Mouse (Mus musculus) hindbrain, embryonic 14.5 days (tissue): ENCODE data around the gene Slc39a11. TPM values are rescaled to one million over a fixed set of nuclear protein-coding genes. Genes with fewer than 3 reads are reported as not detected.

Source experiments
- polyA plus RNA-seq: library from polyadenylated mRNA; unstranded; fragments of >200 nt; fragmentation: Nextera tagmentation; extraction: Ambion mirVana; gene quantifications from 2 replicates; pipeline ENCODE4 v1.2.1, GENCODE M21; 2014

Gene Slc39a11
- polyA plus RNA-seq, 1 experiment from 2014 or later: 25.5 TPM

Other genes with a start within 250 kb of the Slc39a11 start
- 19.4 and 23.9 TPM in 2 replicates for gene Sstr2, start 30.7 kb downstream of the Slc39a11 start, polyA plus RNA-seq
- gene Cog1, start 910 bp downstream of the Slc39a11 start, polyA plus RNA-seq: 38.0 and 41.9 TPM in 2 replicates
- 42.3 and 43.7 TPM in 2 replicates for gene Fam104a, start 34.1 kb upstream of the Slc39a11 start, polyA plus RNA-seq
- gene D11Wsu47e, start 34.3 kb upstream of the Slc39a11 start, polyA plus RNA-seq: 22.2 and 24.2 TPM in 2 replicates
- 0.27 and 0.54 TPM in 2 replicates for gene Cpsf4l, start 59.9 kb upstream of the Slc39a11 start, polyA plus RNA-seq
- gene Cdc42ep4, start 101.8 kb upstream of the Slc39a11 start, polyA plus RNA-seq: 42.0 and 43.8 TPM in 2 replicates